Mouse (Mus musculus): Measurements from ENCODE around the gene Rftn1.

- TF ChIP-seq CTCF (IDR thresholded peaks at IDR 0.05; ENCODE audit: extremely low read depth, insufficient read depth, insufficient read length, insufficient replicate concordance) (no peak), POLR2A (IDR thresholded peaks at IDR 0.05; ENCODE audit: low read depth, low read length) (no peak)
Measured at GRCm38 (mm10) chr17:49971057-49971456, 219.4 kb downstream of the Rftn1 start.

Measured in spleen, adult 2 months (tissue).